Mouse (Mus musculus) ES-Bruce4 (cell line): Measurements from ENCODE around the gene Shank1. TPM values are rescaled to one million over a fixed set of nuclear protein-coding genes. Genes with fewer than 3 reads are reported as not detected.

Experiments used
- H3K27ac ChIP-seq: 2 replicates; pipeline ENCODE4 v1.5.1; 2012; ENCODE audit warnings: low read length, inconsistent platforms; ENCODE audit not compliant: insufficient read depth
- H3K27me3 ChIP-seq: 2 replicates; pipeline ENCODE4 v1.6.1; 2012; ENCODE audit warnings: mild to moderate bottlenecking, low read length, inconsistent platforms; ENCODE audit not compliant: control insufficient read depth, poor library complexity, insufficient read depth, severe bottlenecking
- H3K36me3 ChIP-seq: 2 replicates; pipeline ENCODE4 v1.6.1; 2012; ENCODE audit warnings: inconsistent platforms, mild to moderate bottlenecking, low read length, moderate library complexity; ENCODE audit not compliant: control insufficient read depth, poor library complexity, insufficient read depth, severe bottlenecking
- H3K4me1 ChIP-seq: one replicate; pipeline ENCODE4 v1.8.1; 2011; ENCODE audit warnings: low read length; ENCODE audit not compliant: control insufficient read depth, insufficient read depth
- H3K4me3 ChIP-seq: 2 replicates; pipeline ENCODE4 v1.5.1; 2011; ENCODE audit warnings: low read depth, mild to moderate bottlenecking, low read length
- H3K9ac ChIP-seq: 2 replicates; pipeline ENCODE4 v1.6.1; 2012; ENCODE audit warnings: low read depth, mild to moderate bottlenecking, inconsistent platforms; ENCODE audit not compliant: poor library complexity, severe bottlenecking
- H3K9me3 ChIP-seq: replicated peaks from 2 replicates; pipeline ENCODE4 v1.6.1; 2012; ENCODE audit warnings: mild to moderate bottlenecking, low read length, inconsistent platforms; ENCODE audit not compliant: control insufficient read depth, poor library complexity, insufficient read depth, severe bottlenecking
- CTCF ChIP-seq: IDR thresholded peaks from one replicate; pipeline ENCODE4 v1.8.1; 2011; ENCODE audit warnings: low read depth, low read length
- EP300 ChIP-seq: IDR thresholded peaks from 2 replicates; pipeline ENCODE4 v1.6.1; 2011; ENCODE audit warnings: low read depth, low read length; ENCODE audit not compliant: insufficient read depth
- POLR2A ChIP-seq: IDR thresholded peaks from one replicate; pipeline ENCODE4 v1.8.1; 2011; ENCODE audit warnings: low read length; ENCODE audit not compliant: insufficient read depth
- polyA plus RNA-seq: library from polyadenylated mRNA; stranded (reverse); fragments of >200 nt; gene quantifications from 2 replicates; pipeline ENCODE4 v1.2.4, GENCODE M21; 2011; ENCODE audit warnings: low read depth; ENCODE audit not compliant: missing spikeins, insufficient read depth, insufficient read length

The Shank1 gene
- polyA plus RNA-seq, 1 experiment: 2.5 TPM

GRCm38 (mm10) chr7:44271309-44271708, 38.7 kb upstream of the Shank1 start:
- H3K27ac ChIP-seq: no peak overlapping the region
- H3K27me3 ChIP-seq: no peaks in the 10 kb centered on the region
- H3K9me3 ChIP-seq: no peaks in the 10 kb centered on the region
- no peak overlapping the region for H3K9ac ChIP-seq
- H3K36me3 ChIP-seq: no peaks in the 10 kb centered on the region
- TF ChIP-seq CTCF (no peak), EP300 (0 out of 2 replicates have a peak, but pooled peaks have one; percentile 18)
- no peak overlapping the region for H3K4me3 ChIP-seq
- H3K4me1 ChIP-seq: peaks cover 2% of the 10 kb centered on the region

- no peaks in the 10 kb centered on the region for H3K27me3 ChIP-seq
- no peak overlapping the region for H3K4me3 ChIP-seq
- peaks cover 2% of the 10 kb centered on the region for H3K4me1 ChIP-seq
- no peak for TF ChIP-seq POLR2A
- TF ChIP-seq EP300: no peak
- TF ChIP-seq CTCF: no peak
- no peaks in the 10 kb centered on the region for H3K9me3 ChIP-seq
- H3K27ac ChIP-seq: no peak overlapping the region
- H3K36me3 ChIP-seq: no peaks in the 10 kb centered on the region
- no peak overlapping the region for H3K9ac ChIP-seq
Measured at GRCm38 (mm10) chr7:44272546-44272945, 37.5 kb upstream of the Shank1 start.

GRCm38 (mm10) chr7:44273446-44273845, 36.6 kb upstream of the Shank1 start:
- Histone ChIP-seq H3K9ac (0 out of 2 replicates have a peak overlapping the region, but pooled peaks have one; percentile 23), H3K27me3 (no peaks in the 10 kb centered on the region), H3K4me1 (peaks cover 2% of the 10 kb centered on the region), H3K4me3 (0 out of 2 replicates have a peak overlapping the region, but pooled peaks have one; percentile 19), H3K9me3 (no peaks in the 10 kb centered on the region), H3K36me3 (no peaks in the 10 kb centered on the region), H3K27ac (no peak overlapping the region)
- TF ChIP-seq EP300 (no peak), POLR2A (no peak), CTCF (no peak)

- Histone ChIP-seq H3K4me3 (peak overlapping the region; percentile 19; the same call in 1 of the 2 replicates), H3K4me1 (peaks cover 2% of the 10 kb centered on the region), H3K27ac (no peak overlapping the region), H3K9me3 (no peaks in the 10 kb centered on the region), H3K36me3 (no peaks in the 10 kb centered on the region), H3K27me3 (no peaks in the 10 kb centered on the region), H3K9ac (no peak overlapping the region)
- TF ChIP-seq CTCF (no peak), EP300 (no peak), POLR2A (no peak)
Measured at GRCm38 (mm10) chr7:44274096-44274495, 36.0 kb upstream of the Shank1 start.

GRCm38 (mm10) chr7:44275546-44275945, 34.5 kb upstream of the Shank1 start:
- Histone ChIP-seq H3K36me3 (no peaks in the 10 kb centered on the region), H3K27ac (no peak overlapping the region), H3K9ac (no peak overlapping the region), H3K4me3 (no peak overlapping the region), H3K4me1 (peaks cover 2% of the 10 kb centered on the region), H3K27me3 (no peaks in the 10 kb centered on the region), H3K9me3 (no peaks in the 10 kb centered on the region)
- TF ChIP-seq CTCF: peak; percentile 27
- no peak for TF ChIP-seq EP300

- no peaks in the 10 kb centered on the region for H3K27me3 ChIP-seq
- H3K4me1 ChIP-seq: peaks cover 2% of the 10 kb centered on the region
- no peak overlapping the region for H3K9ac ChIP-seq
- peak overlapping the region; percentile 88 for H3K27ac ChIP-seq
- no peaks in the 10 kb centered on the region for H3K36me3 ChIP-seq
- TF ChIP-seq CTCF (no peak), POLR2A (peak; percentile 67)
- no peak overlapping the region for H3K4me3 ChIP-seq
- H3K9me3 ChIP-seq: no peaks in the 10 kb centered on the region
Measured at GRCm38 (mm10) chr7:44276461-44277249, 33.4 kb upstream of the Shank1 start.
